Mouse (Mus musculus) WW6 (cell line): Measurements from ENCODE around the gene Rpl13a.
"Not testable (repeated sequence)": the region's sequence is repeated elsewhere in the genome, so short reads cannot be mapped to it uniquely, and the experiment has no call there.

ENCODE experiments used
- DNase-seq: peaks from one replicate; pipeline ENCODE4 v3.0.0-alpha.2; 2013; ENCODE audit warnings: low read depth, low spot score

The Rpl13a gene

GRCm38 (mm10) chr7:45118336-45118735 lies 10.2 kb downstream of the Rpl13a start:
- no peak for DNase-seq

GRCm38 (mm10) chr7:45117566-45117965 lies 11.0 kb downstream of the Rpl13a start:
- no peak for DNase-seq

GRCm38 (mm10) chr7:45113476-45113875 lies 15.1 kb downstream of the Rpl13a start:
- no peak for DNase-seq

GRCm38 (mm10) chr7:45112529-45112928 lies 16.0 kb downstream of the Rpl13a start:
- no peak for DNase-seq

GRCm38 (mm10) chr7:45111940-45112339 lies 16.6 kb downstream of the Rpl13a start:
- DNase-seq = no peak

GRCm38 (mm10) chr7:45110089-45110488 lies 18.5 kb downstream of the Rpl13a start:
- not testable (repeated sequence) for DNase-seq

GRCm38 (mm10) chr7:45107052-45107645 lies 21.4 kb downstream of the Rpl13a start:
- DNase-seq = no peak

GRCm38 (mm10) chr7:45106441-45106840 lies 22.1 kb downstream of the Rpl13a start:
- DNase-seq = no peak

- no peak for DNase-seq
These were observed 23.1 kb downstream of the Rpl13a start for GRCm38 (mm10) chr7:45105491-45105890.

- no peak for DNase-seq
These were observed 23.6 kb downstream of the Rpl13a start for GRCm38 (mm10) chr7:45104941-45105340.

- no peak for DNase-seq
These were observed 24.8 kb downstream of the Rpl13a start, which contains the start of gene Fcgrt for GRCm38 (mm10) chr7:45103652-45104180. Gene Fcgrt, minus strand, starts transcription at chr7:45103851.

GRCm38 (mm10) chr7:45102940-45103585 lies 25.5 kb downstream of the Rpl13a start:
- no peak for DNase-seq

- no peak for DNase-seq
These were observed 26.1 kb downstream of the Rpl13a start for GRCm38 (mm10) chr7:45102441-45102840.

- DNase-seq = no peak
These were observed 28.5 kb downstream of the Rpl13a start for GRCm38 (mm10) chr7:45100046-45100445.

GRCm38 (mm10) chr7:45098541-45099240 lies 29.9 kb downstream of the Rpl13a start:
- no peak for DNase-seq

- no peak for DNase-seq
These were observed 31.1 kb downstream of the Rpl13a start for GRCm38 (mm10) chr7:45097479-45097878.

GRCm38 (mm10) chr7:45095965-45096364 lies 32.6 kb downstream of the Rpl13a start:
- not testable (repeated sequence) for DNase-seq

- no peak for DNase-seq
These were observed 33.2 kb downstream of the Rpl13a start for GRCm38 (mm10) chr7:45095367-45095766.

GRCm38 (mm10) chr7:45094121-45094520 lies 34.4 kb downstream of the Rpl13a start:
- DNase-seq = no peak

GRCm38 (mm10) chr7:45093516-45093905 lies 35.0 kb downstream of the Rpl13a start:
- DNase-seq = no peak

- DNase-seq = no peak
These were observed 35.6 kb downstream of the Rpl13a start for GRCm38 (mm10) chr7:45092828-45093515.

GRCm38 (mm10) chr7:45092048-45092447 lies 36.5 kb downstream of the Rpl13a start, which contains the start of gene Rcn3:
Gene Rcn3, minus strand, starts transcription at chr7:45092221.
- no peak for DNase-seq
